Mouse (Mus musculus) embryo, embryonic 11.5 days (tissue): ENCODE data around the gene Vsig4.
"Not testable (repeated sequence)": the region's sequence is repeated elsewhere in the genome, so short reads cannot be mapped to it uniquely, and the experiment has no call there.

ENCODE experiments used
- DNase-seq: peaks from one replicate; pipeline ENCODE4 v3.0.0-alpha.2; 2012; ENCODE audit warnings: low read depth, low spot score

Vsig4 gene

DNA sequence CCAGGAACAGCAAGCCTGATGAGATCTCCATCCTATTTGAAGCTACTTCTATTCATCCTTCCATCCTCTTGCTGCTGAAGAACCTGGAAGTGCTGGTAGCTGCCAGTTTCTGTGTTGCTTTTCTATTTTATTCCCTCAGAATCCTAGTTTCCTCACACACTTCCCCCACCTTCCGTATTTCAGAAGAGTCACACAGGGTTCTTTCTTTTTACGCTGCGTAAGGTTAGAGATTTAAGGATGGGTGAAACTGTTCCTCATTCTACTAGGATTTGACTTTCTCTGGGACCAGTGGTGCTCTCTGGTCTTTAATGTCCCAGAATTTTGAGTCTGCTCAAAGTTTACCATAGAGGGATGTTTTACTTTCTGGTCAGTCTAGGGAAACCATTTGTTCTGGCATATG lies at the start of gene Vsig4:
Gene Vsig4, minus strand, starts transcription at position 101 of the 400 bp plus-strand sequence.
- no peak for DNase-seq

DNA sequence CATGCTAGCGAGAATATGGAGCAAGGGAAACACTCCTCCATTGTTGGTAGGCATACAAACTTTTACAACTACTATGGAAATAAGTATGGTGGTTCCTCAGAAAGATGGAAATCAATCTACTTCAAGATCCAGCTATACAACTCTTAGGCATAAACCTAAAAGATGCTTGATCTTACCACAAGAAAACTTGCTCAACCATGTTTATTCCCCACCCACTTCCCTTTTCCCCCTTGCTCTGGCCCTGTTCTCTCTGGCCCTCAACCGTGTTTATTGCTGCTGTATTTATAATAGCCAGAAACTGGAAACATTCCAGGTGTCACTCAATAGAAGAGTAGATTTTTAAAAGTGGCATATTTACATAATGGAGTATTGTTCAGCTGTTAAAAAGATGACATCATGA lies 45.9 kb upstream of the Vsig4 start:
- no peak for DNase-seq

DNA sequence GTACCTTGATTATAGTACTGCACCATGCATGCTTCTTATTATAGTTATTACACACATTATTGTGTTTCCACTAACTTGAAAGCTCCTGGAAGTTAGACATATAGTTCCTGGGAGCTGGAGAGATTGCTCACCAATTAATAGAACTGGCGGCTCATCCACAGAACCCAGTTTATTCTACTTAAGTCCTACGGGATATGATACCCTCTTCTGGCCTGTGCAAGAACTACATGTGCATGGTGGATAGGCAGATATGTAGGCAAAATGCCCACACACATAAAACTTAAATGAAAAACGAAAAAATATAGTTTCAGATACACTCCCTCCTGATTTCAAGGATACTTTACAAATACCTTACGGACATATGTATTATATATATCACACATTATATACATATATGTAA lies 36.5 kb upstream of the Vsig4 start:
- DNase-seq, result no peak

DNA sequence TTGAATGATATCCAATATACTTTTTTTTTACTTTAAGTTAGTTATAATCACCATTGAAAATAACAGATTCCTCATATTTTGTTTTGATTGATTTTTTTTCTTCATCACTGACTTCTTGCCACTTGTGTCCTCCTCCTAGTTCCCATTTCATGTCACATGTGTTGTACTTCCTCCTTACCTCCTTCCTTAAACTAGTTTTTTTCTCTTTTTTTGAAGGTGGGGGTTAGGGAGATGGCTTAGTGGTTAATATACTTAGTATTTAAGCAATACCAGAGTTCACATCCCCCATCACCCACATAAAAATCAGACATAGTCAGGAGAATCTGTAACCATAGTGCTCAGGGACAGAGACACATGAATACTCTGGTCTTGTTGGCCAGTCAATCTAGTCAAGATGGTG lies 36.7 kb downstream of the Vsig4 start:
- DNase-seq, result no peak

DNA sequence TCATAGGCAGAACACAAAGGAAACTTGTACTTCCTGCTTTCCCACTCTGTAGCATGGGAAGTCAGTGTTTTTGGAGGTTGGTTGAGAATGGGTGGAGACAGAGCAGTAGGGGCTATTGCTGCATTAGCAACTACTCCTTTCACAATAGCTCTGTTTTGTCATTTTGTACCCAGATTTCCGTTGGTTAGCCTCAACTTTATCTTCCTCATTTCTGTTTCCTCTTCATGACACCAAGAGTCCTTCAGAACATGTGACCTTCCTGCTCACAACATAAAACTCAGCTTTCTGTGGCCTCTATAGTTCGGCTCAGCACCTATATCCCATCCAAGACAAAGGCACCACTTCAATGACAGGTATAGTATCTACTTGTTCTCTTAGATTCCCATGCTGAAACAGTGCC lies 53.6 kb downstream of the Vsig4 start:
- DNase-seq, result no peak

DNA sequence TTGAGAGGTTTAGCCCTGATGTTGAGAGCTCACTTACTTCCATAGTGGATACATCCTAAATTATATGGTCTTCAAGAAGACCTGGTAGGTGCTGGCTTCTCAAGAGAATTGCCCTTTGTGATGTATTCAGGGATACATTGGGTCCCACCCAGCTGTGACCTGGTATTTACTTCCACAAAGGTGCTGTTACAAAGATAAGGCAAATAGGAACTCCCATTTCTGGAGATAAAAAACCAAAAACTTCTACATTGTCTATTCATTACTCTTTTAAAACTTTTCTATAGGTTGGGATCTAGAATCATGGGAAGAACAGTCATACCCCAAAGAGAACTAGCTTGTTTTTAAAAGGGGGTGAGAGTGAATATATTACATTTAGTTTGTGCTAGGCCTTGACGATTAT lies 54.2 kb downstream of the Vsig4 start:
- DNase-seq, result no peak

DNA sequence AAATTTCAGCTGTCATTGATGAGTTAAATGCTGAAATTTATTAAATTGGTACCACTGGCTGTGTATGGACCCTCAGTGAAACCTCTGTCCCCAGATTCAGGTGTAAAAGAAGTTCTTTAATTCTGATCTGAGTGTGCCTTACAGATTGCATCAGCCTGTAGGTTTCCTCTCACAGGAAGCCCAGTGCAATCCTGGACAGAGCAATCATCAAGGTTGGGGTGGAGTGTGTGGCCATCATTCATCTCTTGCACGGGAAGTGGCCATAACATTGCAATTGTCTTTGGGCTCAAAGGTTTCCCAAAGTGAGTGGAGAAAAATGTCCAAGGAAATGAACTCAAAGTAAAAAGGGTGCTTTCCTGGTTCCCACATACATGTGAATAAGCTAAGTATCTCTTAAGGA lies 57.5 kb downstream of the Vsig4 start:
- no peak for DNase-seq

DNA sequence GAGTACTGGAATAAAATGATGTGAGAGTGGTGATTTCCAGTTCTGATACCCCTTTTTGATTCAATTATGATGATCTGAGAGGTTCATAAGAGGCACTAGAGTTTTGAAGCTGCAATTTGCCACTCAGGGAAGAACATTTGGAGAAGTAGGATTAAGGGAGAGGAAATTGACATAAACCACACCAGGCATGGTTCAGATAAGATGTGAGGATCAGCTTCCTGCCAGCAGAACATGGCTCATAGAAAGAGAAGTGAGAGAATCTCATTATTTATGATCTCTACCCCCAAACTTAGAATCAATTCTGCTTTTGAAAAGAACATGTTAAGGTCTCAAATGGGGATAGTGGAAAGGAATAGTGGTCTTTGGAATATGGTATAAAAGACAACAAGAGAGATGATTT lies 66.2 kb downstream of the Vsig4 start:
- no peak for DNase-seq

DNA sequence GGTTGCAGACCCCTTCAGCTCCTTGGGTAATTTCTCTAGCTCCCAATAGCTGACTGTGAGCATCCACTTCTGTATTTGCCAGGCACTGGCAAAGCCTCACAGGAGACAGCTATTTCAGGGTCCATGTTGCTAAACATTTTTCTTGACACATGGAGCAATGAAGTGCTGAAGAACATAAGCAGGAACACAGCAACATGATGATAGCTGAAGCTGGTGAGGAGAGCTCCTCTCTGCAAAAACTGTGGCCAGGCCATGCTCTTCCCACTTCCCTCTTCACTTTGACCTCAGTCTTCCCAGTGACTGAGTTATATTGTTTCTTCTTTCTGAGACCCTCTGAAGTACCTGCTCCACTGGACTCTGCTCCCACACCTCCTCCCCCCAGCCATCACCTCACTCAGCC lies 67.8 kb downstream of the Vsig4 start:
- no peak for DNase-seq

DNA sequence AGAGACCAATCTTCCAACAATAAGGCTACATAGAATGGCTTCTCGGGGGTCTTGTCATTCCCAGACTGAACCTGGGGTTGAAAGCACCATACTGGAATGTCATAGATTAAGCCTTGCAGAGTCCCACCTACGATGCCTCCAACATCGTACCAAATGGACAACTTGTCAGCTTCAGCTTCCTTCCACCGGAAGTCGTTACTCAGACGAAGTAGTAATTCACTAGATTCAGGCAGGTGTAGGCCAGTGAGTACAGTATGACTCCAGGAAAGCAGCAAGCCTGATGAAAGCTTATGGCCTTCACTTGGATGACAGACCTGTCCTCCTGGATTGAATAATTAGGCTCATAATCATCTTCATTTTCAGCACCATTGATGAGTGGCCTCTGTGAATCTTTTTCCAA lies 69.0 kb downstream of the Vsig4 start:
- DNase-seq, result no peak

DNA sequence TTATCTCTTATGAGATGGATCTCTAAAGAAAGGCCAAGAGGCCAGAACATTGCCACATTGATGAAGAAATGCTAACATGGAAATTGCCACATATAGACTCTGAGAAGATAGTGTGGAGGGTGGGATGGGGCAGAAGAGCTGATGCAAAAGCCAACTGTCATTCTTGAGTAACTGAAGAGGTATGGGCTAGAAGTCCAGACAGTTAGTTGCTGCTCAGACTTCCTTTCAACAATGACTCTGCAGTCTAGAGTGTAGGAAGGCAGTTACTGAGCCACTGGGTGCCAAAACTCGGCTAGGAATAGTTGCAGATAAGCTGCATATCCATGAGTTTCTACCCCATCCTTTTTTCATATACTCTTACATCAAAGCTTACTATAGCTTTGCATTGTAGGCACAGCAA lies 75.2 kb downstream of the Vsig4 start:
- no peak for DNase-seq

DNA sequence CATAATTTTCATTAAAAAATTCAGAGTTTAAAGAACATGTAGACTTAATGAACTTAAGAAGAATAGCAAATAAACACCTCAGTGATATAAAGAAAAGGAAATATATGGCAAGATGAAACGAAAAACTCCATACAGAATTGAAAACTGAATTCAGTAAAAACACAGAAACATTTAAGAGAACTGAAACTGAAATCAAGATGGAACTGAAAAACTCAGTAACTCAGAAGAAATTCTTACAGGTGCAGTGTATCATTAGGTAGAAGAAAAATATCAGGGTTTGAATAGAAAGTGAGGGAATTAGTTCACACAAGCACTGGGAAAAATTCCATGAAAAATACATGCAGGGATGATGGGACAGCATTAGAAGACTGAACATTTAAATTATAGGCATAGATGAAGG lies 86.4 kb downstream of the Vsig4 start:
- no peak for DNase-seq

DNA sequence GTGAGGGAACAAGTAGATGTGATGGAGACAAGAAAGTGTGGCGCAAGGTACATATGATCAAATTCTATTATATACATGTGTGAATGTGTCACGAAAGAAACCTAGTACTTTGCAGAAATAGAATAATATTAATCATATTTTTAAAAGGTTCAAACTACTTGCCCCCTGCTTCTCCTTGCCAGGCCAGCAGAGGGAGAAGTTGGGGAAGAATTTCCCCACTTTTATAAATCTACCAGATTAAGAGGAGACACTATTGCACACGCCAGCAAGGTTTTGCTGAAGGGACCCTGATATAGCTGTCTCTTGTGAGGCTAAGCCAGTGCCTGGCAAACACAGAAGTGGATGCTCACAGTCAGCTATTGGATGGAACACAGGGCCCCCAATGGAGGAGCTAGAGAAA lies 88.1 kb downstream of the Vsig4 start:
- not testable (repeated sequence) for DNase-seq
